Mouse (Mus musculus): Measurements from ENCODE around the gene Prdx6b.
A peak's percentile ranks its signal among the peaks of the same experiment; 100 is the strongest.

The Prdx6b gene

DNA sequence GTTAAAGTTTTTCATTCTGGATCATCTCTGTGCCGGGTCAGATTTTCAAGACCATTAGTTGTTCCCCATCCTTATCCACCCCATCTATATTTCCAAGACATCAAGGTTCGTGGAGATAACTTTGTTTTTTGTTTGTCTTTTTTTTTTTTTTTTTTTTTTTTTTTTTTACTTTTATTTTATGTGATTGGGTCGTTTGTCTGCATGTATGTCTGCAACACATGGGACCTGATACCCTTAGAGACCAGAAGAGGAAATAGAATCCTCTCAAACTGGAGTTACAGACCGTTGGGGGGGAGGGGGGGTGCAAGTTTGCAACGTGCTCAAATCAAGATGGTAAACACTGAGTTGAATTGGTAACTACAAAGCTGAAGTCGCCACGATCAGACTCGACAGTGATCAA is at the start of gene Prdx6b:
Gene Prdx6b, plus strand, starts transcription at position 301 of the 400 bp plus-strand sequence.
- no peak for DNase-seq (ENCODE audit: low read depth)

DNA sequence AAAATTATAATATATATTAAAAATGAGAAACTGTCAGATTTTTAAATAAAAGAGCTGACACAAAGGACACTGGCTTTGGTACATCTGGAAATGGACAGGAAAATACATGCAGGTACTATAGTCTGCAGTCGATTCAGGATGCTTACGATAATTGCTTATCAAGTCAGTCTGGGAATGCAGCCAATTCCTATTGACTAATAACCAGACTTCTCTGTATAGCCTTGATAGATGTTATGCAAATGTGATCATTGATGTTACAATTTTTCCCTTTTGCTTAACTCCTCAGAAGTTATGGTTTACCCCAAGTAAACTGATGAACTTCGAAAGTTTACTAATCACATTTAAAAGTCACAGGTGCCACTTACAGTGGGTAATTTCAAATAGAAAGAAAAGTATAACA is 44.8 kb upstream of the Prdx6b start:
- DNase-seq (ENCODE audit: low read depth), result no peak

DNA sequence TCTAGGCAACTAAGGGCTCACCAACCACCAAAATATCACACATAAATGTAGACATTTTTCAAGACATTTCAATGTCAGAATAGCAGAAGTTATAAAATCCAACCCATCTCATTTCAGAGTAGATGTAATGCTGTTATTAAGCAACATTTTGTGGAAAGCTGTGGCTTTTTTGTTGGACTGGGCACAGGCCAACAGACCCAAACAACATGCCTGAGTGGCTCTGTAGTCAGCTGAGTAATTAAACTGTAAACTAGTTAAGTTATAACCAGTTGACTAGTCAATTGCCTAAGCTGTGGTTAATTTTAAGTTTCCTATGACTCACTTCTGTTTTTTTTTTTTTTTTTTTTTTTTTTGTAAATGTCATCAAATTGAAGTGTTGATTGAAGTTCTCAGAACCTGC is 44.4 kb upstream of the Prdx6b start:
- DNase-seq (ENCODE audit: low read depth), result no peak

DNA sequence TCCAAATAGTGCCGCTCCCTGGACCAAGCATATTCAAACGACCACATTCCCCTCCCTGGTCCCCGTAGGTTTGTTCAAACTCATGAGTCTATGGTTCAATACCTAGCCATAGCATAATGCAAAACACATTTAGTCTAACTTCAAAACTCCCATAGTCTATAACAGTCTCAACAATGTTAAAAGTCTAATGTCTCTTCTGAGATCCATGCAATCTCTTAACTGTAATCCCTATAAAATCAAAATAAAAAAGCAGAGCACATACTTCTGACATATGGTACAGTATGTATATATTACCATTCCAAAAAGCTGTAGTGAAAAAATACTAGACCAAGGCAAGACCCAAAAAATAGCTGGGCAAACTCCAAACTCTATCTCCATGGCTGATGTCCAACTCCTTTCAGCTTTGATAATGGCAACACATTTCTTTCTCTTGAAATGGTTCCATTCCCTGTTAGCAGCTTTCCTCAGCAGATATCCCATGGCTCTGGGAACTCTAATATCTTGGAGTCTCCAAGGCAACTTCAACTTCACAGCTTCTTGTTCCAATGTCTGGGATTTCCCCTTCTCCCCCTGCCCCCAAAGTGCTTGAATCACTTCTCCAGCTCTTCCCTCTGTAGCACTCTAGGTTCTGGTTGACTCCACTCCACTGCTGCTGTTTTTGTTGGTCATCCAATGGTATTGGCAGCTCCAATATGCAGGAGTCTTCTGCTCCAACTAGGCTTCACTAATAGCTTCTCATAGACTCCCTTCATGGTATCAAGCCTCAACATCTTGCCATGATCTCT is 32.2 kb upstream of the Prdx6b start:
- DNase-seq (ENCODE audit: low read depth), result no peak

DNA sequence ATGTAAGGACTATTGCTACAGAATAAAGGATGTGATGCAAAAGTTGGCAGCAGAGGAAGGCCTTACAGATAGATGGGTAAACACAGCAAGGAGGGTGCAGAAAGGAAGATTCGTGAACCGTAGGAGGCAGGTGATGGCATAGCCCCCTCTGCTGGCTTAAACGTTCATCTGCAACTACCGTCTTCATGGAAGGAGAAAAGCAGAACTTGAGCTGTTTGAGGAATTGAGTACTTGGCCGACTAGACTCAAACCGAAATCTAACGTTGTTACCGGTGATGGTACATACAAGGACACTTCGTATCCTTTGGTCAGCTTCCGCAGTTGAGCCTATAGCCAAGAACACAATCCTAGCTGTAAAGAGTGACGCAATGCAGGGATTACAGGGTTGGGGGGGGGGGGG is 25.4 kb upstream of the Prdx6b start:
- DNase-seq (ENCODE audit: low read depth), result peak; percentile 58

DNA sequence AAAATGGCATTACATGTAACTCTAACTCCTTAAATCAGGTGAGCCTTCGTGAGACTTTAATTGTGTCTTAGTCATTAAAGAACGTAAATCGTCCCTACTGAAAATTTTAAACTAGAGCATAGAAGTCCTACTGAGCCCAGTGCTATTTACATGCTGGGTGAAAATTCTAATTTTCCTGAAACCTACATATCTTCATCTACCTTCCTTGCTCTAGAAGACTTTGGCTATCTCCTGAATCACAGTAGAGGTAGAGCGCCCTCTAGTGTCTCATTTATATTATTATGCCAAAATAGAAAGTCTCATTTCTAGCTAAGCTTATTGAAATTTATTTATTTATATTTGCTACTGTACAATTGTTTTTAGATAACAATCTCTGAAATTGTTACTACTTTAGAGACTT is 24.2 kb upstream of the Prdx6b start:
- peak; percentile 59 for DNase-seq (ENCODE audit: low read depth)

DNA sequence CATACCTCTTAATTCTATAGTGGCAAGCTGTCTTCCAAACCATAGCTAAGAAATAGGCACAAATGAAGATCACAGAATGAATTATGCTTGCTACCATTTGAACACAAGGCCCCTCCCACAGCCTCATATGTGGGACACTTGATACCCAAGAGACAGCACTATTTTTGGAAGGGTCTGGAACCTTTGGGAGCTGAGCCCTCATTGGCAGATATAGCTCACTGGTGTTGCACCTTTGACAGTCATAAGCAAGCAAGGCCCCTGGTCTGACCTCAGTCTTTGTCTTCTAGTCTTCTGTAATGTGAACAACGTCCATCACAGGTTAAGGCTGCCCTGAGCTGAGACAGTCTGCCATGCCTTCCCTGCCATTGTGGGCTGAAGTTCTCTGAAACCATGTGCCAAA is 20.8 kb upstream of the Prdx6b start:
- DNase-seq (ENCODE audit: low read depth), result no peak

DNA sequence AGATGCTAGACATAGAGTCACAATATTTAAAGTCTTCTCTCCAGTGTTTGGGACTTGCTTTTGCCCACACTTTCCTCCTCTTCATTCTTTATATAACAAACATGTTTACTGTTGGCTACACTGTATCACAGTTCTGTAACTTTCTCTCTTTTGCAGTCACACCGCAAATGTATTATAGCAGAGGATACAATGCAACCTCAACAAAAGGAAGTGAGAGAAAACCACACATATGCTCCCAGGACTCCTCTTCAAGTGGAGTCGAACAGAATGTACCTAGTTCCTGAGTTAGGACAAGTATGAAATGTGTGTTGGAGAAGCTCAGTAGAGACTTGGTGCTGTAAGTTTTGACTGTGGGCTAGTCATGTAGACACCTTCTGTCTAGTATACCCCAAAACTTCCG is 19.2 kb upstream of the Prdx6b start:
- no peak for DNase-seq (ENCODE audit: low read depth)

DNA sequence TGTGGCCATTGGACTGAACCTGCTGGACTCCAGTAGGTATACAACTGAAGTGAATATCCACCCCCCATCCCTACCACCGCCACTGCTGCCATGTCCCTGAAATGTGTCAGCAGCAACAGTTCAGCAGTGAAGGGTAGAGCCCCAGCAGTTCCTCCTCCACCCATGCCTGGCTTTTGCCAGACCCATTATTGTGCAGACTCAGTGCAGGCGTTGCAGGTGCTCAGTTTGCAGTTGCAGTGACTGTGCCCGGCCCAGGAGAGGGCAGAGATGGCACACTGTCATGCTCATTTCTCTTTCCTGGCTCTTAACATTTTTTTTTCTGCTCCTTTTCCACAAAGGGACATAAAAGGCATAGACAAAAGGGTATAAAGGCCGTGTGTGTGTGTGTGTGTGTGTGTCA is 18.5 kb upstream of the Prdx6b start:
- no peak for DNase-seq (ENCODE audit: low read depth)

DNA sequence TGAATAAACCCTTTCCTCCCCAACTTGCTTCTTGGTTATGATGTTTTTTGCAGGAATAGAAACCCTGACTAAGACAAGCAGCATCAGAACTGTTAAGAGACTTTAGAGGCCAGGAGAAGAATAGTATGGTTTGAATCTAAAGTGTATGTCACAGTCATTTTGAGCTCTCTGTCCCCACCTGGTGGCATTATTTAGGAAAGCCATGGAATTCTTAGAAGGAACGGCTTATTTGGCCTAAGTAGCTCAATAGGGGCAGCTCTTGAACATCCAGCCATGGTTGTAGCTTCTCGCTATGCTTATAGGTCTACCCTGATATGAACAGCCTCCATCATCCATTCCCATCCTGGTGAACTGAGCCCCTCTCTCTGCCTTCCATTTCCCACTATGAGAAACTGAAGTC is 17.1 kb upstream of the Prdx6b start:
- peak; percentile 48 for DNase-seq (ENCODE audit: low read depth)

DNA sequence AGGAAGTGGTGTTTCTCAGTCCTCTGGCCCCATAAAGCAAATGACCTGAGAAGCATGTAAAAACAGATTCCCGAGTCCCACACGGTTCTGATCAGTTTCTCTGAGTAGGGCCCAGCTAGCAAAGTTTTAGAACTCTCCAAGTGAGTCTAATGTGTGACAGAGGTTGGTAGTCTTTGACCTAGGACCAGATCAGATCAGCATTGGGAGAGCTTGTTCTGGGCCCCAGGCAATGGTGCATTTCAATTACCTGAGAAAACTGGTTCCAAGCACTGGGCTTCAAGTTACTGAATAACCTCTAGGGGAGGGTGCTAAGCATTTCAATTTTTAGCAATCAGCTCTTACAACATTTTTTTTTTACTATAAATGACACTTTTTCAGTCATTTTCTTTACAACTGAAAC is 10.1 kb upstream of the Prdx6b start:
- DNase-seq (ENCODE audit: low read depth), result no peak

DNA sequence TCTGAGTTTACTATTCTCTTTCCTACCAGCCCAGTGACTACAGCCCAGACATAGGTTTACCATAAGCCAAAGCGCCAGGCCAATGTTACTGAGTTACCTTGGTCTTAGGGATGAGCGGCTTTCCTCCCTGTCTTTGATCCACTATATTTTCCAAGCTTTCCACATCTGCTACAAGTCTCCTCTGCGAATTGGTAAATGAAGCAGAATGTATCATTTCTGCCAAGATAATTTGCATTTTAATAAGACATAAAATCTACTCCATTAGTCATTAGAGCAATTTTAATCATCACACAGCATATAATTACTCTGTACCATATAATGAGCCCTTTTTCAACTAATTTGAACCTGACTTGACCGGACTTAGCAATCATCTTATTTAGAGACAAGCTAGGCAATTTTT is 5.9 kb upstream of the Prdx6b start:
- no peak for DNase-seq (ENCODE audit: low read depth)

DNA sequence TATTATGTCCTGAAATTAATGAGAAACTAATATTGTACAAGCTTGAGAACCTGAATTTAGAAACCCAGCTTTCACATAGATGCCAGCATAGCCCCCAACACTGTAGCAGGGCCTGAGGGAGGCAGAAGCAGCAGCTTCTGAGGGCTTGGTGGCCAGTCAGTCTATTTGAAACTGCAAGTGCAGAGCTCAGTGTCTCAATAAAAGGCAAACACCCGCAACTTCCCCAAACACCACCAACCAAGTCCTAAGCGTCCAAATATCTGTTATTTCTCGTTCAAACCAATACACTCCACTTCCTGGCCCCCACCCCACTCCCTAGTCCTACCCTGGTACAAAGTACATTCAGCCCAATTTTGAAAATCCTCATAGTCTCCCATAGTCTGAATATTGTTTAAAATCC is 6.1 kb downstream of the Prdx6b start:
- DNase-seq (ENCODE audit: low read depth), result no peak

DNA sequence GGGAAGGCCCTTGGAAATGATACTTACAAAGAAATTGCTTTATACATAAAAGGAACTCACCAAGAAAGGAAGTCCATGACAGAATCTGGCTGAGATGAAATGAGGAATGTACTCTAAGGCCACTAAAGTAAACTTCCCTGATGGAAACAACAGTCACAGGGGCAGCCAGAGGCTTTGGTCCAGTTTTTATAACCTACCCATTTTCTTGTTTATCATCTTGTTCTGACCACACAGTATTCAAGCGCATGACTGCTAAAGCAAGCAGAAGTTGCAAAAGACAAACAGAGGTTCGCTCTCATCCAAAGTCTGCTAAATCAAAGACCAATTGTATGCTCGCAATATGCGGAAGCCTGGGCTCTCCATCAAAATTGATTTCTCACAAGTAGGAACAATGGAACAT is 8.5 kb downstream of the Prdx6b start:
- no peak for DNase-seq (ENCODE audit: low read depth)

DNA sequence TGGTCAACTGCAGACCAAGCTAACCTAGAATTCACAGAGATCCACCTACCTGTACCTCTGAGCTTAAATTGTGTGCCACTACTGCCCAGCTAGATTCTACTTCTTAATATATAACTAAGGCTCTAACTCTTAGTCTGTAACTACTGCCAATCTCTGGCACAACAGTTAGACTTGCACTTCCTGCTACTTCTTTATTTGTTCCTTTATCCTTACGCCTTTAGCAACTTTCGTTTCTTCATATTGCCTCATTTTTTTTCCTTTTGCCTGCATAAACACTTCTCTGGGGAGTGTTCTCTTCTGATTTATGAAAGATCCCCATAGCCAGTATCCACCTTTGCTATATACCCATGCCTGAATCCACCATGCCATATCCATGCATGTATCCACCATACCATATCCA is 11.7 kb downstream of the Prdx6b start:
- DNase-seq (ENCODE audit: low read depth), result no peak

DNA sequence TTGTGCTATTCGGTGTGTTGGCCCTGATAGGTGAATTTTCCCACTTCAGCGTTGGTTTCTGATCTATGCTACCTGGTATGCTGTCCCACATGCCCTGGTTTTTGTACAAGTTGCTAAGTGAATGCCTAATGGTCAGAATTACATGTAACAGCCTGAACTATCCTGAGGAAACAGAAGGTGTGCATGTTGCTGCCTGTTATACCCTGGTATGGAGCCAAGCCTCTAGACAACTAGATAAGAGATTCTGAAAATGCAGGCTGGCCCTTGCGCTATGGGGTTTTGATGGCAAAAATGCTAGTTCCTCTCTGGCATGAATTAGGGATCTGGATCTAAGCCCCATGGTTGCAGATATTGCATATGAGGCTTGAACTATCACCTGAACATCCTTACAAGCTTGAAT is 15.4 kb downstream of the Prdx6b start:
- no peak for DNase-seq (ENCODE audit: low read depth)

DNA sequence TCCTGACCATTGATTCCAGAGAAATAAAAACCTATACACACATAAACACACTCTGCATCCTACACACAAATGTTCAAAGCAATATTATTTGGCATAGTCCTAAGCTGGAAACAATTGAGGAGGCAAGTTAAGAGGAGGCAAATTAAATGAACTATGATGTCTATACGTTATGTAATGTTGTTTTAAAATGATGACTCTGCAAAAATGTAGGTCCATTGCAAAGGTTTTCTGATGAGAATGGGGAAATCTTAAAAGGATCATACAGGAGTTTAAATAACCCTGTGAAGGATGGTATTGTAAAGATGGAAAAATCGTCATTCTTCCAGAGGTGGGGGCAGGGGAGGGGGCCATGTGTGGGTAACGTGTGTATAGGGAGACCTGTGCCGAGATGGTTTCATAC is 17.5 kb downstream of the Prdx6b start:
- no peak for DNase-seq (ENCODE audit: low read depth)

DNA sequence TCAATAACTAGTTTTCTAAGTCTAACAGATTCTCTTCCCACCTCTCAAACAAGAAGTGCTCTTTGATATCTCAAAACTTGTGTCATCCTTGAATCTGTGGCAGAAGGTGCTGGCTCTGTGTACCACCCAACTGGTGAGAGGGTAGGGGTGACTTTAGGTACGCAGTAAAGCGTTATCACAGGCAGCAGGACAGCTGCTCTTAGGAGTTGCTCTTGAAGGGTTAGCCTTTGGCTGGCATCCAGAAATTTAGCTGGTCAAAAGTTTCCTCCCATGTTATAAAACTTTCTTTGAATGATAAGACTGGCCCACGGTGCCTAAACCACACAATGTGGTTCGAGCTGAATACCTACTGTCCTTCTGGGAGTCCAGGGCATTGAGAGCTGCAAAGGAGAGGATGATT is 18.5 kb downstream of the Prdx6b start:
- DNase-seq (ENCODE audit: low read depth), result no peak

DNA sequence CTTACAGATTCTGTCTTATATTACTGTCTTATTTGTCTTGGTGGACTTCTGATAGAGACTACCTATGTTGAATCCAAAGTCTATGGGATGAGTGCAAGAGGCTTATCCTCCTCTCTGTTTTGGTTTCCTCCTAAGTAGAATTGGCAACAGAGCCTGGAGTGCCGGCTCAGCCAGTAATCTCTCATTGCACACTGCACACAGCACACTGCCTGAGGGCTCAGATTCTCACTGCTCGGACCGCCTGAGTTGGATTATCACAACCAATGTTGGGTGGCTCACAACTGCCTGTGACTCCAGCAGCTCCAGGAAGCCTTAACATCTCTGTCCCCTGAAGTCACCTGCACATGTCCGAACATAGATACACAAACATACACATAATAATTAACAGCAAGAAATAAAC is 19.1 kb downstream of the Prdx6b start:
- DNase-seq (ENCODE audit: low read depth), result no peak

DNA sequence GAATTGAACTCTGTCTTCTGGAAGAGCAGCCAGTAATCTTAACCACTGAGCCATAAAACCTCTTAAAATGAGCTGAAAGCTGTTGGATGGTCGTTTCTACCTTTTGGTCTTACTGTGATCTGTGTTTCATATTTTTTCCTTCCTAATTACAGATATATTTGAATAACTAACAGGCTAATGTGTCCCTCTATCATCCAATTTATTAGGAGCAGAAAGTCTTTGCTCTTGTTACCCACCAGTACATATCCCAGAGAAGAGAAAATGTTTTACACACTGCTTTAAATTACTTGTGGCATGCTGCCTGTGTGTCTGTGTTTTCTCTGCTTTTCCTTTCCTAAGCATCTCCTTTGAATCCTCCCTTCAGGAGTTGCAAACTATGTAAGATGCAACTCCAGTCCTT is 21.9 kb downstream of the Prdx6b start:
- DNase-seq (ENCODE audit: low read depth), result peak; percentile 12

DNA sequence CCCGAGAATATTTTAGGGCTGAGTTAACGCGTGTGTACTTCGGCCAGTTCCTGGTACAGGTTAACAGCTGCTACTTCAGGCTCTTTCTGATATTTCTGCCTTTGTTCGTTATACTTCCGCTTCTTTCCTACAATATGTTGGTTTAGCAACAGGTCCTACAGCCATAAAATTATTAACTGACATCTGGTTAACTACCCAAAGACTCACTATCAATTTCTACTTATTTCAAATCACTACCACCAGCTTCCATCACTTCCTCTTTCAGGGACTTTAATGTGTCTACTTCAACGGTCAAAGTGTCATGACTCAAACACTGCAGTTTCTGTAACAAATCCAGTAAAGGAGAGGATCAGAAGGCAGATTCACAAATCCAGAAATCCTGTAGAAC is 22.6 kb downstream of the Prdx6b start:
- no peak for DNase-seq (ENCODE audit: low read depth)

DNA sequence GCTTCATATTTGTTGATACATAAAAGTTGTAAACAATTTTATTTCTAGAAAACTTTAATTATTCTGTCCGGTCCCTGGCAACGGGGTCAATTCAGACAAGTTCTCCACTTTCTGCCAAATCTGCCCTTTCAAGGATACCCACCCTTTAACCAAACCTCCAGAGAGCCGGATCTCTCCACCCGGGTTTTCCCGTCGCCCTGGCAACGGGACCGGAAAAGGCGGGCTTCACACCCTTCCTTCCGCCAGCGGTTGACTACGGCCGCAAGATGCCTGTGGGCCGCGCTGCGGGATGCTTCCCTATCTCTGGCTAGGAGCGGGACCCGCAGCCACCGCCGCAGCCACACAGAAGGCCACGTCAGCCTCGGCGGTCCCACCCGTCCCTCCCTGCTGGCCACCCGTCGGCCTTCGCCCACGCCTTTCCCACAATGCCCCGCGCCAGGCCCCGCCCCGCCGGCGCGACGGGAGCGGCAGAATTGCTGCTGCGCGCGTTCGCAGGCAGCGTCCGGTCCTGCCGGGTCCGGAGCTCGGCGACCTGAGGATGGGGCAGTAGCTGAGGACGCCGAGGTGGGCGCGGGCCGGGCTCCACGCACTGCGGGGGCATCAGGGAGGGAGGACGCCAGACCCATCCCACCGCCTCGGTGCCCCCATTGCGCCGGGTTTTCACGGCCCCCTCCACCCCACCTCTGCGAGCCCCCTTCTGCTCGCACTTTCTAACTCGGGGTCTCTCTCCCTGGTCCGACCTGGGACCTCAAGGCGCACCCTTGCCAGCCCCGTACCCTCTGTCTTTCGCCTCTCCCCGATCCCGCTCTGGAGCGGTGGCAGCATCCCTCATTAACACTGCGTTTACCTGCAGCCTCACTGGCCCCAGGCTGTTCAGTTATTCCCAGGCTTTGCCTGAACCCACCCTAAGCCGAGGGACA is 23.2 kb downstream of the Prdx6b start, which contains the start of gene Dnajc10:
Gene Dnajc10, plus strand, starts transcription at position 225 of the 920 bp plus-strand sequence.
- DNase-seq (ENCODE audit: low read depth), result peak; percentile 95

DNA sequence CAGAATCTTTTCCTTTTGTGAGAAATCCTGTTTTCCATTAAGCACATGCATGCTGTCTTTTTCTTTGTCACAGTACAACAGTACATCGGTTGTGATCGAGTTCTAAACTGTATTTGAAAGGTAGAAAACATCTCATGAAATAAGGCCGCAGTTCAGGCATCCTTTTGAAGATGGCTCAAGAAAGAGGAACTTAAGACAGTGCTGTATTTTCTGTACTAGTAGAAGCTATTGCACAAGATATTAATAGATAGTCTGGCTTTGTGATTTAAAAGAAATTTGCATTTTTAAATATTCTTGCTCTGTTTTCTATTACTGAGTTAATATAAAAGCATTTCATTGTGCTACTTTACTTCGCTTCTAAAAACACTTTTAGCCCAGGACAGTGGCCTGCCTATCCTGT is 30.6 kb downstream of the Prdx6b start:
- DNase-seq (ENCODE audit: low read depth), result no peak

All from induced T-regulatory cell, adult 2 months (primary cell).